In the genomic region with DNA sequence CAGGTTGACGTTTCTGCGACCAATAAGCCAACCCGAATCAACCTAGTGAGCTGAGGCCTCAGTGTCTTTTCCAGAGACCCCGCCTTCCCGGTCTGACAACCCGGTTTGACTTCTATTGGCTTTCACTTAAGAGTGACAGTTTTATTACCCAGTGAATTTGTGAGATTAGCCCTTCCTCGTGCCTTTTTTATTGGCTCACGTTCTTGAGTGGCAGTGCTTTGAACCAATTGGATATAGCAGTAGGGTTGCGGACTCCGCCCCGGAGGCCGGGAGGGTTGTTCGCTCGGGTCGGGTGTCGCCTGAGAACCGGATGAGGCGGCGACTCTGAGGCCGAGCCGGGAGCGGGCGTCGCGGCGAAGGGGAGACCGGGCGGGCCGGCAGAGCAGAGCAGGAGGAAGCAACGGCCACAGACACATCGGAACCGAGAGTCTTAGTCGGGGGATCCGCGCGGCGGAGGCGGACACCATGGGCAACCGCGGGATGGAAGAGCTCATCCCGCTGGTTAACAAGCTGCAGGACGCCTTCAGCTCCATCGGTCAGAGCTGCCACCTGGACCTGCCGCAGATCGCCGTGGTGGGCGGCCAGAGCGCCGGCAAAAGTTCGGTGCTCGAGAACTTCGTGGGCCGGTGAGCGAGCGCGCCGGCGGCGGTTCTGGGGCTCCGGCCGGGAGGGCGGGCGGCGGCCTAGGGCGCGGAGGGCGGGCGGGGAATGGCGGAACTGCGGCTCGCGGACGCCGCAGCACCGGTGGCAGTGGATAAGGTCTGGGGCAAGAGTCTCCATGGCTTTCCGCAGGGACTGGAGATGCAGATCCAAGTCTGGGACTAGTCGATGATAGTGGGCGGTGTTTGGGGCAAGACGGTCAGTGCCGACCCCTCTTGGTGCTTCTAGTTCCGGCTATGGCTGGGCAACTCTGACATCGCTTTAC, we compare ENCODE assay signal across 8 mouse cellular contexts. TPM values are rescaled to one million over a fixed set of nuclear protein-coding genes. Genes with fewer than 3 reads are reported as not detected.
DNase-seq lines count a peak whose midpoint lies in the region; ATAC-seq and TF ChIP-seq lines count a peak whose summit lies in the region.

A gene (plus strand): TSS at position 278 of the 925 bp plus-strand sequence.

- H3K4me2 ChIP-seq in heart, embryonic 12.5 days, result peak within 1 kb of the TSS; percentile 94
- peak within 1 kb of the TSS; percentile 88 for H3K4me2 ChIP-seq in kidney, postnatal 0 days (ENCODE audit: low read length)
- H3K4me2 ChIP-seq in liver, embryonic 11.5 days, result peak within 1 kb of the TSS; percentile 96
- H3K4me2 ChIP-seq in stomach, embryonic 14.5 days (replicated peaks; ENCODE audit: low read depth, low read length), result peak within 1 kb of the TSS; percentile 77

- H3K4me3 ChIP-seq in heart, embryonic 12.5 days, result peak within 1 kb of the TSS; percentile 76
- peak within 1 kb of the TSS; percentile 98 for H3K4me3 ChIP-seq in kidney, postnatal 0 days (replicated peaks; ENCODE audit: low read depth, low read length)
- peak within 1 kb of the TSS; percentile 81 for H3K4me3 ChIP-seq in liver, embryonic 11.5 days (ENCODE audit: low read depth, low read length)
- H3K4me3 ChIP-seq in stomach, embryonic 14.5 days (ENCODE audit: low read depth, low read length), result peak within 1 kb of the TSS; percentile 92

- peak within 1 kb of the TSS; percentile 86 for H3K9ac ChIP-seq in heart, embryonic 12.5 days
- peak within 1 kb of the TSS; percentile 95 for H3K9ac ChIP-seq in kidney, postnatal 0 days (ENCODE audit: low read depth, low read length)
- H3K9ac ChIP-seq in liver, embryonic 11.5 days (ENCODE audit: low read depth, low read length), result peak within 1 kb of the TSS; percentile 92
- peak within 1 kb of the TSS; percentile 82 for H3K9ac ChIP-seq in stomach, embryonic 14.5 days (replicated peaks; ENCODE audit: low read depth, low read length)

- H3K27me3 ChIP-seq in heart, embryonic 12.5 days (replicated peaks), result no peaks in the 10 kb centered on the region
- no peaks in the 10 kb centered on the region for H3K27me3 ChIP-seq in kidney, postnatal 0 days (ENCODE audit: insufficient read depth, low read length)
- no peaks in the 10 kb centered on the region for H3K27me3 ChIP-seq in liver, embryonic 11.5 days (replicated peaks; ENCODE audit: control insufficient read depth, insufficient read depth, low read length)
- no peaks in the 10 kb centered on the region for H3K27me3 ChIP-seq in stomach, embryonic 14.5 days (ENCODE audit: control insufficient read depth, insufficient read depth, low read length)

- ATAC-seq in erythroid progenitor cell, adult 5-6 weeks (replicated peaks; ENCODE audit: low FRiP score, poor library complexity, severe bottlenecking), result peak; percentile 93
- ATAC-seq in heart, embryonic 12.5 days (ENCODE audit: insufficient number of reproducible peaks, low FRiP score), result peak; percentile 99
- ATAC-seq in kidney, postnatal 0 days (replicated peaks; ENCODE audit: low FRiP score, low read depth), result peak; percentile 98
- ATAC-seq in liver, embryonic 11.5 days (replicated peaks; ENCODE audit: low FRiP score), result peak; percentile 97
- ATAC-seq in stomach, embryonic 14.5 days (ENCODE audit: insufficient number of reproducible peaks, insufficient read depth, low FRiP score, low read depth), result peak; percentile 99

- no peak for TF ChIP-seq CTCF in kidney, postnatal 0 days (IDR thresholded peaks at IDR 0.05; ENCODE audit: low read depth)

- H3K4me1 ChIP-seq in heart, embryonic 12.5 days (replicated peaks), result peaks cover 33% of the 10 kb centered on the region
- H3K4me1 ChIP-seq in kidney, postnatal 0 days (replicated peaks; ENCODE audit: insufficient read depth, low read length), result peaks cover 21% of the 10 kb centered on the region
- peaks cover 20% of the 10 kb centered on the region for H3K4me1 ChIP-seq in liver, embryonic 11.5 days (replicated peaks; ENCODE audit: control insufficient read depth, insufficient read depth, low read length)
- peaks cover 8% of the 10 kb centered on the region for H3K4me1 ChIP-seq in stomach, embryonic 14.5 days (ENCODE audit: control insufficient read depth, insufficient read depth, low read length)

- no peaks in the 10 kb centered on the region for H3K9me3 ChIP-seq in heart, embryonic 12.5 days (replicated peaks)
- no peaks in the 10 kb centered on the region for H3K9me3 ChIP-seq in kidney, postnatal 0 days (replicated peaks; ENCODE audit: low read length)
- H3K9me3 ChIP-seq in liver, embryonic 11.5 days (ENCODE audit: control insufficient read depth, low read length), result no peaks in the 10 kb centered on the region
- no peaks in the 10 kb centered on the region for H3K9me3 ChIP-seq in stomach, embryonic 14.5 days (ENCODE audit: control insufficient read depth, low read depth, low read length)

- WGBS in heart, embryonic 12.5 days, result under 1% methylated on average over 82 of the region's 82 CpGs
- under 1% methylated on average over 81 of the region's 82 CpGs for WGBS in kidney, postnatal 0 days
- WGBS in liver, embryonic 11.5 days, result under 1% methylated on average over 81 of the region's 82 CpGs
- WGBS in stomach, embryonic 14.5 days, result under 1% methylated on average over 82 of the region's 82 CpGs

- peak; percentile 99 for DNase-seq in CD4-positive helper T cell, adult 2 months (ENCODE audit: low read depth, low spot score)
- DNase-seq in brain, embryonic 18.5 days (ENCODE audit: low read depth, low spot score), result peak; percentile 97
- DNase-seq in kidney, postnatal 0 days (ENCODE audit: low spot score), result peak; percentile 99
- peak; percentile 96 for DNase-seq in liver, embryonic 11.5 days (ENCODE audit: low spot score)
- peak; percentile 100 for DNase-seq in naive thymus-derived CD4-positive, alpha-beta T cell, adult 2 months (ENCODE audit: low read depth)

- H3K36me3 ChIP-seq in heart, embryonic 12.5 days, result peaks cover 18% of the 10 kb centered on the region
- 0 out of 2 replicates have a peak, but pooled peaks cover 3% of the 10 kb centered on the region for H3K36me3 ChIP-seq in kidney, postnatal 0 days (ENCODE audit: insufficient read depth, low read length)
- peaks cover 24% of the 10 kb centered on the region for H3K36me3 ChIP-seq in liver, embryonic 11.5 days (ENCODE audit: control insufficient read depth, insufficient read depth, low read length)
- no peaks in the 10 kb centered on the region; the same call in 1 of the 2 replicates for H3K36me3 ChIP-seq in stomach, embryonic 14.5 days (ENCODE audit: control insufficient read depth, insufficient read depth, low read length)

- peak within 1 kb of the TSS; percentile 67 for H3K27ac ChIP-seq in heart, embryonic 12.5 days (ENCODE audit: poor library complexity, severe bottlenecking)
- peak within 1 kb of the TSS; percentile 95 for H3K27ac ChIP-seq in kidney, postnatal 0 days
- peak within 1 kb of the TSS; percentile 71 for H3K27ac ChIP-seq in liver, embryonic 11.5 days (ENCODE audit: low read depth, low read length)
- peak within 1 kb of the TSS; percentile 81 for H3K27ac ChIP-seq in stomach, embryonic 14.5 days (ENCODE audit: low read length)

RNA-seq across cellular contexts. Expression of the gene that starts here (rescaled TPM):
- 129 and 138 TPM in 2 replicates for total RNA-seq in erythroid progenitor cell, adult 5-6 weeks (2015; ENCODE audit: low replicate concordance)
- total RNA-seq in erythroid progenitor cell, adult 5-6 weeks (2017; ENCODE audit: low replicate concordance), result 181 and 184 TPM in 2 replicates
- 83.8 and 87.2 TPM in 2 replicates for polyA plus RNA-seq in heart, embryonic 12.5 days (2016; fragmentation: Nextera tagmentation; extraction: Ambion mirVana)
- 68.0 and 68.9 TPM in 2 replicates for polyA plus RNA-seq in kidney, postnatal 0 days (2015; fragmentation: Nextera tagmentation; extraction: Ambion mirVana)
- 72.7 and 79.5 TPM in 2 replicates for polyA plus RNA-seq in liver, embryonic 11.5 days (2014; fragmentation: Nextera tagmentation; extraction: Ambion mirVana)
- polyA plus RNA-seq in stomach, embryonic 14.5 days (2014; fragmentation: Nextera tagmentation; extraction: Ambion mirVana), result 61.6 and 62.4 TPM in 2 replicates

Comparison
In these comparisons a context has a peak if more than half of its experiments do, and no peak if none do; other contexts are left out.
1. Peak in every context shown above with its lines: DNase-seq, ATAC-seq, H3K4me3 ChIP-seq and H3K27ac ChIP-seq.